Mouse (Mus musculus): ENCODE data around the gene Knstrn.

Gene Knstrn

DNA sequence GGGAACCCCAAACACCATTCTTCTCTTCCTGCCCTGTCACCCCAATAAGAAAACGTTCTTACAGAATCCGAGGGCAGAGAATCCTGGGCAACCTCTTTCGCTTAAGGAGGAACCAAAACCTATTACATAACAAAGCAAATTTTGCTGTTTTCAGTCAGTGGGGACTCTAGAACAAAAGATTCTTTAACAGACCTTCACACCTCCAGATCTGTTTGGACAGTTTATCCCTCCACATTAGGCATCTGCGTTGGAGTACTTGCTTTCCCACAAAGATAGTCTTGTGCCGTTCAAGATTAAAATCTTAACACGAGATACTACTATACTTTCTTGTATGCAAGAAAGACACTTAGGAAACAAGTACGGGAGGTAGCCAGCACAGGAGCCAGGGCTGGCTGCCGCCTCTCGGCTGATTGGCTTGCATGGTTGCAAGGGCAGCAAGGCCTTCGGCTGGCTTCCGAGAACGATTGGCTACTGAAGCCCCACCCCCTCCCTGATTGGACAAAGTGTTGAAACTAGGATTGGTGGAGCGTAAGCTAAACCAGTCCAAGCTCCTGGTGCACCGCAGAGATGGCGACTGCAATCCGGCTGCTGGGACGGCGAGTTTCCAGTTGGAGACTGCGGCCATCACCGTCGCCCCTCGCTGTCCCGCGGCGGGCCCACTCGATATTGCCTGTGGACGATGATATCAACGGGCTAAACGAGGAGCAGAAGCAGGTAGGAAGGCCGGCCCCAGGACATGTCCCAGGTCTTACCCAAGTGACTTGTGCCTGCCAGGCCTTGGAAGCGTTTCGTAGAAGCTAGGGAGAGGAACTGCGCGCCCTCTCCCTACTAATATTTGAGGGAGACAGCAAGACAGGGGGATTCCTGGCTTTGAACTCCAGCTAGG, 47.9 kb downstream of the Knstrn start, which contains the start of gene Ivd:
TSS of gene Ivd (plus strand) at position 501 of the 886 bp plus-strand sequence.
- in situ Hi-C loops (cut with MboI): no loop called here

DNA sequence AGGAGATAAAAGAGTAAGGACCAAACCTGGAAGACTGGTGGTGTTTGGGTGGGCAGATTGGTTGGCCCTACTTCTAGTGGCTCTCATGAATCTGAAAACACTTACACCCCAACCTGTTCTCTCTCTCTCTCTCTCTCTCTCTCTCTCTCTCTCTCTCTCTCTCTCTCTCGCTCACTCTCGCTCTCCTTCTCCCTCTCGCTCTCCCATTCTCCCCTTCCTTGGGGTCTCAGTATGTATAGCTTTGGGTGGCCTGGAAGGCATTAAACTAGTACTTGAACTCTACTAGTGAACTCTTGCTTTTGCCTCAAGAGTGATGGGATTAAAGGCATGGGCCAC, 48.5 kb downstream of the Knstrn start:
- in situ Hi-C loops (cut with MboI): no loop called here

DNA sequence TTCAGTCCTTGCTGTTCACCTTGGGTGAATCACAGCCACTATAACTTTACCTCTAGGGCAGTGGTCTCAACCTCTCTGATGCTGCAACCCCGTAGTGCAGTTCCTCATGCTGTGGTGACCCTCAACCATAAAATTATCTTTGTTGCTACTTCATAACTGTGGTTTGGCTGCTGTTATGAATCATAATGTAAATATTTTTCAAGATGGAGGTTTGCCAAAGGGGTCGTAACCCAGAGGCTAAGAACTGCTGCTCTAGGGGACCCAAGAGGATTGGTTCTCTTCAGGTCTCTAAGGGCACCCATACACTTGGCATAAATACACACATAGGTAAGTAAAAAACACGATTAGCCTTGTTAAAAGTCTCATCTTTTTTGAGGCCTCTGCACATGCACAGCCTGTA, 56.8 kb downstream of the Knstrn start:
- in situ Hi-C loops (cut with MboI): no loop called here

DNA sequence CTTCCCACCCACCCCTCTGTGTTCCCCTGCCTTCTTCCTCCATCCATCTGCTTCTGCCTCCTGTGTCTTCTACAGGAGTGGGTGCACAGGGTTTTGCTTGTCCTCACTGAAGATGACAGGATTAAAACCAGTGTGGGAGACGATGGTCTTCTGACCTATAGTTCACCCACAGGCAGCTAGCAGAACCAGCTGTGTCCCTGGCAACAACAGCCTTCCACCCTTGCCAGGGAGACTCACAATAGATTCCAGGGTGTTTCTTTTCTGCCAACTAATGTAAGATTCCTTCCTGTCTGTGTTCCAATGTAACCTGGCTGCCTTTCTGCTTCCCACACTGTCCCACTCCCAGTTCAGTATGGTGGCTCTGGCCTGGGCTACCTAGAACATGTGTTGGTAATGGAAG, 57.2 kb downstream of the Knstrn start:
- in situ Hi-C loops (cut with MboI): no loop called here

DNA sequence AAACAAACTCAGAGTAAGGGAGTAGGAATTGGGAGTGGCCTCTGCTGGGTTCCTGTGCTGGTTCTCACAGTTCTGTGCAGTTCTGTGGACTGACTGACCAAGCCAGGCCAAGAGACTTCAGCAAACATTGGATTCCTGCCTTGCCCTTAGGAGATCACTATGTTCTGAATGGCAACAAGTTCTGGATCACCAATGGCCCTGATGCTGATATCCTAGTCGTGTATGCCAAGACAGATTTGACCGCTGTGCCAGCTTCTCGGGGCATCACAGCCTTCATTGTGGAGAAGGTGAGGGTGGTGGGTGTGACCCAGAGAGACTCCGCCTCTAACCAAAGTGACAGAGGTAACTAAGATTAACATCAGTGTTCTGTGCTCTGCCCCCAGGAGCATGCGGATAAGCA, 59.2 kb downstream of the Knstrn start:
- in situ Hi-C loops (cut with MboI): no loop called here

DNA sequence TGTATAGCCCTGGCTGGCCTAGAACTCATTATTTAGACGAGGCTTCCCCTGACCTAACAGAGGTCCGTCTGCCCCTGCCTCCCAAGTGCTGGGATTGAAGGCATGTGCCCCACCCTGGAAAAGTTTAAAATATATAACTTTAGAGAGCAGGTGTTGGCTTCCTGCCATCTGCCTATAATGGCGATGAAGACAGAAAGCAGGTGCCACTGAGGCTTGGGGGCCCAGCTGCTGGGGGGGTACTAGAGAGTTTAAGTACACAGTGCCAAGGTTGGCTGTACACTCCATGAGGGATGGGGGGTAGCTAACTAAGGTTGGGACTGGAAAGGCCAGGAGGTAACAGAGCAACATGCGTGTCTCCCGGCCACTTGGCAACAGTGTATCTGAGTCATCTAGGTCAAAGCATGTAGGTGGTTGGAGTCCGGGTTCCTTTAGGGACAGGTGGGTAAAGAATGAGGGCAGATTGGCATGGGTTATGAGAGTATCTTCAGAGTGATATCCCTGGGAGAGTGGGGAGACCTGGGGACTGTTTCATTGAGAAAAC, 60.2 kb downstream of the Knstrn start:
- in situ Hi-C loops (cut with MboI): no loop called here

DNA sequence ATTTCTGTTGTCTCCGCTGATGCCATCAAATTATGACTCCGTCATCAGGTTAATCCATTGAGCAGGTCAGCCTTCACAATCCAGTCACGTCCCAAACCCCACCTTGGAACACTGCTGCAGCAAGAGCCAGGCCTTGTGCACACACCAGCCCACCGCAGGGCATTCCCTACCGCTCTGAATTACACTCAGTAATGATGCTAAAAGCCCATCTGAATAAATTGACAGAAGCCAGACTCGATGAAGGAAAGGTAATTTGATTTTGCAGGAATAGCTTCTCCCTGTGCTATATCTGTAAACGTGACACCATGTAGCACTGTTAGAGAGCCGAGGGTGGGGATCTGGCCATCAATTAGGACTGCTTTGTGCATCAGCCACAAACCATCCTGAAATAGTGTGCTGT, 61.5 kb downstream of the Knstrn start:
- in situ Hi-C loops (cut with MboI): loop anchor here (25.0 kb wide), 2 partner anchors 113 to 388 kb away; partner anchors contain the start of genes Ccdc9b, Phgr1 and Srp14

DNA sequence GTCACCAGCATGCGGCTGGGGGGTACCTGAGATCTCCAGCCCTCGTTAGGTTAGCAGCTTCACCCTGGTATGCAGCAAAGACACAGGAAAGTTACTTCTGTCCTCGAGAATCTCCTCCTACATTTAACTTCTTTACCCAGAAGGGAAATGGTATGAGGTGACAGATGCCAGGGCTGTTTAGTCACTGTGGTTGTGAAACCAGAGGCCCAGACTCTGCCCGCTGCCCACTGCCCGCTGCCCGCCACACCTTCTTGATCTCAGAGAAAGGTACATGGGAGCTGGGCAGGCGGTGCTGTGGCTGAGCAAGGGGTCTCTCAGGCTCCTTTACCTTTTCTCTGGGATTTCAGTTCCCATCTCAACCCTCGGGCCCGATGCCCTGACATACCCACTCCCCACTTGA, 62.6 kb downstream of the Knstrn start:
- in situ Hi-C loops (cut with MboI): loop anchor here (25.0 kb wide), 2 partner anchors 114 to 389 kb away; partner anchors contain the start of genes Ccdc9b, Phgr1 and Srp14

DNA sequence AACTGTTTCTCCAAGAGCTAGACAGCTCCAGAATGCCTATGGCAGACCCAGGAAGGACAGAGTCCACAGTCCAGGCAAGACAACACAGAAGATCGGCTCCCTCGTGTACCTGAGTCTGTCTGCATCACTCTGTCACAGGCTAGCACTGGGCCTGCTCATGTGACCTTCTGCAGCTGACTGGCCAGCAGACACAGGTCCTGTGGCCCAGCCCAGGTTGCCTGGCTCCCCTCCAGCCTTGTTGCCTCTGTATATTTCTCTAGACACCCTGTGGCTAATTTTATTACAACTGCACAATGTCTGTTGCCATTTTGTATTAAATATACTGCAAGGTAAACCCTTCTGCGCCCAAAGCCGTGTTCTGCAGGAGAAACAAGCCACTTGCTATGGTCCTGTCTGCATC, 67.2 kb downstream of the Knstrn start:
- in situ Hi-C loops (cut with MboI): loop anchor here (5.0 to 25.0 kb wide), 3 partner anchors 119 to 394 kb away; partner anchors contain the start of genes Ccdc9b, Phgr1 and Srp14

DNA sequence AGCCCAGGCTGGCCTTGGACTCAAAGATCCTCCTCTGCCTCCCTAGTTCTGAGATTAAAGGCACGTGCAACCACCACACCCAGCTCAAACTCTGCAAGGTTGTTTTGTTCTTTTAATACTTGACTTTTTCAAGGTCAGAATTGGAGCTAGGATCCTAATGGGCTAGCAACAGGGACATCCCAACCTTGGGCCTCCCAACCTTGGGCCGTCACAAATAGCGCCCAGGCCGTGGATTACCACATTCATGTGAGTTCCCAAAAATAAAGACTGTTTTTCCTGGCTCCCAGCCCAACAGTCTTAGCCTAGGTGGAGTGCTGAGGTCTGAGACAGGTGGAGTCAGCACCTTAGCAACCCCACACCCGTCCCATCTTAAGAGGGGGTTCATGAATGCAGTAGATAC, 68.2 kb downstream of the Knstrn start:
- in situ Hi-C loops (cut with MboI): loop anchor here (5.0 to 25.0 kb wide), 3 partner anchors 120 to 395 kb away; partner anchors contain the start of genes Ccdc9b, Phgr1 and Srp14

DNA sequence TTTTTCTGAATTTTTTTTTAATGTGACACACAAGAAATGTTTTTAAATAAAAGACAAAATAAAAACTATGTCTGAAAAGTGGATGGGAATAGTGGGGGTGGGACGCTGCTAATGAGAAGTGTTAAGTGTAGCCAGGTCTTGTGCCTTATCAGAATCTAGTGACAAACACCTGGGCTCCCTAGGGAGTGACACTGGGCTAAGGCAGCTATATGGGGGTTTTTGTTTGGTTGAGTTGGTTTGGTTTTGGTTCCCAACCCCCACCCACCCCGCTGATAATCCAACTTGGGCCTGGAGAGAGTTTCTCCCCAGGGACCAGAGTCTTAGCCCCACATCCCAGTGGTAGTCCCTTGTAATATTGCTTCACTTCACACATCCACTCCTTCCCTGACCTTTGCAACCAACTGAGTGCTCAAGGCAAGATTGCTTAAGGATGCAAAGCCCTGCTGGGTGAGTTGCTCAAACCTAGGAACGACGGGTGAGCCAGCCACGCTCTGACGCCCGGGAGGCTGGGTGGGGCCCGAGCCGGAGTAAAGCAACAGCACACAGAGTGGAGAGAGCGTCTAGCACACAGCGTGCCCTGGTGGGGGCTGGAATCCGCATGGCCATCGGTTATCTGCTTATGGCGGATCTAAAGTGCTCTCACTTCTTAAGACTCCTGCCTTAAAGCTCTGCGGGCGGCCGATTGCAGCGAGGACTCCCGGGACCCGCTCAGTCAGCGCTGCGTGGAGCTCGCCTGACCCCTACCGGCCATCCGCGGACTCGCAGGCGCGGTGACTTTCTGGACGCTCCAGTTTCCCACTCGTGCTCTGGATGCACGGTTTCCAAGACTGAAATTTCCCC, 69.3 kb downstream of the Knstrn start:
- in situ Hi-C loops (cut with MboI): loop anchor here (5.0 to 25.0 kb wide), 3 partner anchors 121 to 396 kb away; partner anchors contain the start of genes Ccdc9b, Phgr1 and Srp14

DNA sequence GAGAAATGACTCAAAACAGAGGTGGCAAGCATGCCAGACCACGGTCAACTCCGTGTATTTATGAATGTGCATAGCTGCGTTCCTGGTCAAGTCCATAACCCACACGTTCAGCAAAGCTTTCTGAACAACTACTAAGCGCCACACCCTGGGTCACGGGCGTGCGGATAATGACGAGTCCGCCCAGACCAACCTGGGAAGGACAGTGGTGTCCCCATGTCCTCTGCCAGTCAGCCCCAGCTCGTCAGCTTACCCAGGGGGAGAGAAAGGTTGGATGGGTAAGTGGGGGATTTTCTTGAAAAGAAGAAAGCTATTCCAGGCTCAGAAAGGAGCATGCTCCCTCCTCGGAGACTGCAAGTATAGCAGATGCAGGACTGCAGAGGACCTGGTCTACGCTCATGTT, 73.6 kb downstream of the Knstrn start:
- in situ Hi-C loops (cut with MboI): loop anchor here (25.0 kb wide), 2 partner anchors 125 to 400 kb away; partner anchors contain the start of genes Ccdc9b, Phgr1 and Srp14

DNA sequence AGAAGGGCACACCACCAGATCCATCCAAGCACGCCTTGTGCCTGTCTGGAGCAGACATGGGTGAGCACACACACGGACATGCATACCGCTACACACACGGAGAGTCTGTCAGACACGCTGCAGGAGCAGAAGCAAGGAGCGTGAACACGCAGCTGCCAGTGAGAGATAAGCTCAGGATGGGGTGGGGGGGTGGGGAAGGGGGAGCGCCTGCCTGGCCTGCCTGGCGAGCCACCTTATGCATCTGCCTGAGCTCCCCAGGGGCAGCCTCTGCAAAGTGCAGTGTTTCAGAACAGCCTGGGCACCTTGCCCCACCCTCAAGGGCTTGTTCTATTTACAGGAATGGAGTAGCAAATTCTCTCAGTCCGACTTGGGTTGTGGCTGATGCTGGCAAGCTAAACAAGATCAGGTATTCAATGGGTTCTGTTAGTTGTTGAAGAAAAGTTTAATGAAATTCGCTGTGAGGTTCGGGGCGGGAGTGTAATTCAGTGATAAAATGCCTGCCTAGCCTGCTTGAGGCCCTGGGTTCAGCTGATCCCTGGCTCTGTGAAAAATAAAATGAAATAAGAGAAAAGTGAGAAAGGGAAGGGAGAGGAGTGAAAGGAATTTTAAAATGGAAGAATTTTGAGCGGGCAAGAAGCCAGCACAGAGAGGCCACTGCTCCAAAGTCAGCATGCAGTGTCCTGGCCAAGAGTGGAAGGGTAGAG, 74.2 kb downstream of the Knstrn start:
- in situ Hi-C loops (cut with MboI): loop anchor here (25.0 kb wide), 2 partner anchors 126 to 401 kb away; partner anchors contain the start of genes Ccdc9b, Phgr1 and Srp14

DNA sequence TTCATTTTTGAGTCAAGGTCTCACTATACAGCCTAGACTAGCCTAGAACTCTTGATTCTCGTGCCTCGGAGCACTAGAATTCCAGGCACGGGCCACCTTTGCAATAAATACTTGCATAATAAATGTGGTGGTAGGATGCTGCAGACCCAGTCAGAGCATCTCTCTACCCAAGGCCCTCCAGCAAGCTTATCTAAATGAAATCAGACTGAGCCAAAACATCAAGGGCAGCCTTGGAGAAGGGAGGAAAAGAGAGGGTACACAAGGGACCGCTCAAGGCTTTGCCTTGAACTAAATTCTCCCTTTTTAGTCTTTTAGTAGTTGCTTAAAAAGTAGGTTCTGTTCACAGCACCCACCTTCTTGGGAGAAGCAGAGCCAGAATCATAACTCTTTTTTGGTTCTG, 77.4 kb downstream of the Knstrn start:
- in situ Hi-C loops (cut with MboI): loop anchor here (25.0 kb wide), 2 partner anchors 129 to 404 kb away; partner anchors contain the start of genes Ccdc9b, Phgr1 and Srp14

DNA sequence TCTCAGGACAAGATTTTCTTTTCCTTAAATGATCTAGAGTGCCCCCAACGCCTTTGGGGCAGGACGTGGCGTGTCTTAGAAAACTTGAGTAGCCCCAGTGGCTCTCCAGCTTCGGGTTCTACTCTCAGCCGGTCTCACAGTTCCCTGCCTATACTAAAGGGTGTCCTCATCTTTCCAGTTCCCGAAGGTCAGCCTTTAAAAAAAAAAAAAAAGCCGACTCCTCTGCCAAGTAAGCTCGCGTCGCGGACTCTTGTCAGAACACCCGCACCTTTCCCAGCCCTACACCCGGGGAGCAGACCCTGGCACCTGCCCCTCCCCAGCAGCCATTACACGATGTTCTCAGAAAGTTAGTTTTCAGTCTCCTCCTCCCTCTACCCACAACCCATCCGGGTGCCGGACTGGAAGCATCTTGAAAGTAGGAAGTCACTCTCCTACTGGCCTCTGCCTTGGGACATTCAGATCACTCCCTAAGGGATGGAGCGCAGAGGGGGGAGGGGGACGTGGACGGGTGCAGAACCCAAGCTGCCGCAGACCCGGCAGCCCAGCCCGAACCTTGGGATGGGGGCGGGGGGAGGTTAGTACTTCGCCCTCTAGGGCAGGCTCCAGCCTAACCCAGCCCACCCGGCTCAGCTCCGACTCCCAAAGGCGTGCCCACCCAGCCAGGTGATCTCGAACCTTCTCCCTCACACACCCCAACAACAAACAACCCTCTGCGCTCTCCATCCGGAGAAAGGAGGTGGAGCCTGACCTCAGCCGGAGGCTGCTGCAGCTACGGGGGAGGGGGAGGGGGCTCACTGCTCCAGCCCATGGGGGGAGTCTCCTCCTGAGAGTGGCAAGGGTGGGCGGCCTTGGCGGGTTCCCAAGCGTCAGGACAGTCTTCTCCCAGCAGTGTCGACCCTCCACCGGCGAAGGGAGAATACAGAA, 82.4 kb downstream of the Knstrn start:
- in situ Hi-C loops (cut with MboI): loop anchor here (25.0 kb wide), 2 partner anchors 134 to 409 kb away; partner anchors contain the start of genes Ccdc9b, Phgr1 and Srp14

DNA sequence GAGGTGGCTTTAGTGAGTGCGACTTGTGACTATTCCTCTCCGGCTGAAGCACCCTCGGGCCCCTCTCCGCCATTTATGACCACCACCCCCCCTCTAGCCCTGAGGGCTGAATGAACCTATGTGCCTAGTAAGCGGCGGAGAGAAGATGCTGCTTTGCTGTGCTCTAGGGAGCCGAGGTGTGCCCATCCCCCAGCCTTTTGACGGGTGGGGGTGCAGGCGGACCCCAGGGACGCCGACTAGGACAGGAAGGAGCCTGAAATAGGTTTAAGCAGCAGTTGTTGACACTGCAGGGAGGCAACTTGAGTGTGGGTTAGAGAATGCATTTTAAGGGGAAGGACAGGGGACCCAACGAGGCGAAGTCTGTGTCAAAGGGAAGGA, 83.1 kb downstream of the Knstrn start:
- in situ Hi-C loops (cut with MboI): loop anchor here (25.0 kb wide), 2 partner anchors 135 to 410 kb away; partner anchors contain the start of genes Ccdc9b, Phgr1 and Srp14

DNA sequence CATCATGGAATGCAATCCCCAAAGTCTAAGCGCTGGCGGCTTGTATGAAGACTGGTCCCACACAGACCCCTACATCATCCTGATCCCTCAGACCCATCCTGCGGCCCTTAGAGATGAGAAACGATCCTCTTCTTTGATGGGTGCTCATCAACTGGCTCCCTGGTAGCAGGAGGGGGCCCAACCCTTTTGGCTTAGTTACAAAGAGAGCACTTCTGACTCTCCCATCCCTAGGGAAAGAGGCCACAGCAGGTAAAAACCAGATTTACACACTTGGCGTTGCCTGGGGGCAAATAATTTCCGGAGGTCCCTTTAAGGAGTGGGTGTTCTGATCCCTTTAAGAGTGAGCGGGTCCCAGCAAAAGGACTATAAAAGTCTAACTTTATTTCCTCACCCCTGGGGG, 83.6 kb downstream of the Knstrn start:
- in situ Hi-C loops (cut with MboI): loop anchor here (25.0 kb wide), 2 partner anchors 135 to 410 kb away; partner anchors contain the start of genes Ccdc9b, Phgr1 and Srp14

DNA sequence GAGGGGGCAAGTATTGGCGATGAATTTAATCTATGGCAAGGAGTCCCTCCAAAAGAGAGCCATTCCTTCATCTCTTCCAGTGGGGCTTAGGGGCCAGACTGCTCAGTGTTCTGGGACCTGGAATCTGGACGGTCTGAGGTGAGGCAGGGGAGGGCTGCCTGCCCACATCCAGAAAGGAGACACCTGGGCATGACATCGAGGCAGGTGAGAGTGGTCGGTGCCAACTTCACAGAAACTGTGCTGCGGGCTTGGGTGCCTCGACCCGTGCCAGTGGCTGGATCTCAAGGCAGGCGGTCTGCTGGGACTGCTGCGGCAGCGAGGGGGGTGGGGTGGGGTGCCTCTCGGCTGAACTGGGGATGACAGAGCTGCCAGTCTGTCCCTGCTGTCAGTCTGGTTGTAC, 84.0 kb downstream of the Knstrn start:
- in situ Hi-C loops (cut with MboI): loop anchor here (25.0 kb wide), 2 partner anchors 136 to 411 kb away; partner anchors contain the start of genes Ccdc9b, Phgr1 and Srp14

DNA sequence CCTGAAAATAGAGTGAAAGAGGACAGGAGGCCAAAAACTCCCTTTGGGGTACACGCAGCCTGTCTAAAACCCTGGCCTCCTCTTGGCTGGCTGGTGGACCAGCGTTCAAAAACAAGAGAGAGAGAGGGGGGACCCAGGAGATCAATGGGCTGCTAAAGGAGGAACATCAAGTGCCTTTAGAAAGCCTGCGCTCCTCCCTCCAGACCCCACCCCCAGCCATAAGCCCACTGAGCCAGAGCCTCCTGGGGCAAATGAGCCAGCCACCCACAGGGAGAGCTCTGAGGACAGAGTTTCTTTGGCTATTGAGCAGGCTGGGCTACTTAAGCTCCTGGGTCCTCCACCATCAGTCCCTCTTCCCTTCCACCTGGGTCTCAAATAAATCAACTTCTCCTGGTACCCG, 85.0 kb downstream of the Knstrn start:
- in situ Hi-C loops (cut with MboI): loop anchor here (25.0 kb wide), 2 partner anchors 136 to 411 kb away; partner anchors contain the start of genes Ccdc9b, Phgr1 and Srp14

All from mature B cell (primary cell).